Mouse (Mus musculus): ENCODE measurements around the gene Glt8d1. TPM values are rescaled to one million over a fixed set of nuclear protein-coding genes. Genes with fewer than 3 reads are reported as not detected.

The Glt8d1 gene
- total RNA-seq, 2 experiments from 2014 or later = 11.5 to 13.7 TPM

Other genes with a start within 250 kb of the Glt8d1 start
- gene Tmem110, start 175.8 kb upstream of the Glt8d1 start, total RNA-seq (2021) = 1 to 10 TPM; 6.3 TPM
- gene Mustn1, start 122.2 kb upstream of the Glt8d1 start, total RNA-seq (2021) = 100 to 1,000 TPM in 1 of 2 experiments, 10 to 100 TPM in 1; 54.6 to 343 TPM
- not detected for gene Itih4, start 114.9 kb upstream of the Glt8d1 start, total RNA-seq (2021)
- under 1 TPM; 0.28 to 0.32 TPM for gene Itih3, start 77.6 kb upstream of the Glt8d1 start, total RNA-seq (2021)
- gene Itih1, start 58.1 kb upstream of the Glt8d1 start, total RNA-seq (2021) = not detected
- gene Nek4, start 50.0 kb upstream of the Glt8d1 start, total RNA-seq (2021) = 1 to 10 TPM; 3.3 TPM
- gene Spcs1, start 272 bp downstream of the Glt8d1 start, total RNA-seq (2021) = 100 to 1,000 TPM; 120 to 128 TPM
- gene Pbrm1, start 17.7 kb downstream of the Glt8d1 start, total RNA-seq (2021) = 10 to 100 TPM; 39.4 to 46.2 TPM
- gene Gnl3, start 17.8 kb downstream of the Glt8d1 start, total RNA-seq (2021) = 10 to 100 TPM; 23.7 to 27.3 TPM
- 10 to 100 TPM; 37.6 to 43.8 TPM for gene Smim4, start 127.6 kb downstream of the Glt8d1 start, total RNA-seq (2021)
- 1 to 10 TPM; 2.6 to 4.1 TPM for gene Nt5dc2, start 129.7 kb downstream of the Glt8d1 start, total RNA-seq (2021)
- 10 to 100 TPM; 15.8 to 26.6 TPM for gene Stab1, start 167.2 kb downstream of the Glt8d1 start, total RNA-seq (2021)
- 100 to 1,000 TPM; 137 to 627 TPM for gene Tnnc1, start 206.9 kb downstream of the Glt8d1 start, total RNA-seq (2021)
- 10 to 100 TPM; 63.7 to 67.7 TPM for gene Nisch, start 215.5 kb downstream of the Glt8d1 start, total RNA-seq (2021)
- 1 to 10 TPM; 6.0 to 6.1 TPM for gene Sema3g, start 216.5 kb downstream of the Glt8d1 start, total RNA-seq (2021)
- 1 to 10 TPM; 5.2 to 6.3 TPM for gene Phf7, start 249.9 kb downstream of the Glt8d1 start, total RNA-seq (2021)